Mouse (Mus musculus) liver, embryonic 16.5 days (tissue): ENCODE data around the gene Cish. TPM values are rescaled to one million over a fixed set of nuclear protein-coding genes. Genes with fewer than 3 reads are reported as not detected.

Experiments
- ATAC-seq: fragments of 200-750 bp; cut with Nextera tagmentation; 2 replicates; pipeline ENCODE4 v1.8.0; 2017; ENCODE audit warnings: low read depth, mild to moderate bottlenecking, moderate number of reproducible peaks, moderate library complexity
- H3K27ac ChIP-seq: fragments of 300-500 bp; sonication (generic); 2 replicates; pipeline ENCODE4 v1.5.1; 2014; ENCODE audit warnings: mild to moderate bottlenecking, low read length
- H3K27me3 ChIP-seq: fragments of 300-500 bp; sonication (generic); 2 replicates; pipeline ENCODE4 v1.6.1; 2014; ENCODE audit warnings: low read depth, low read length, mixed read lengths; ENCODE audit not compliant: control insufficient read depth, insufficient read depth
- H3K36me3 ChIP-seq: fragments of 300-500 bp; sonication (generic); 2 replicates; pipeline ENCODE4 v1.6.1; 2014; ENCODE audit warnings: mild to moderate bottlenecking; ENCODE audit not compliant: control insufficient read depth, insufficient read depth
- H3K4me1 ChIP-seq: fragments of 300-500 bp; sonication (generic); 2 replicates; pipeline ENCODE4 v1.6.1; 2014; ENCODE audit warnings: low read depth, low read length, mixed read lengths; ENCODE audit not compliant: control insufficient read depth
- H3K4me2 ChIP-seq: fragments of 300-500 bp; sonication (generic); 2 replicates; pipeline ENCODE4 v1.6.1; 2014; ENCODE audit warnings: low read depth, low read length, mixed read lengths
- H3K4me3 ChIP-seq: fragments of 300-500 bp; sonication (generic); 2 replicates; pipeline ENCODE4 v1.5.1; 2014; ENCODE audit warnings: low read depth, mild to moderate bottlenecking, low read length
- H3K9ac ChIP-seq: fragments of 300-500 bp; sonication (generic); 2 replicates; pipeline ENCODE4 v1.6.1; 2014; ENCODE audit warnings: low read depth, low read length
- H3K9me3 ChIP-seq: fragments of 300-500 bp; sonication (generic); replicated peaks from 2 replicates; pipeline ENCODE4 v1.6.1; 2016; ENCODE audit warnings: low read length; ENCODE audit not compliant: control insufficient read depth
- WGBS: fragments of 180-500 bp; shearing (Covaris S2); extraction: QIAGEN DNeasy Blood & Tissue Kit; methylation state at CpG from one replicate; pipeline ENCODE4 v1.1.7; 2014; ENCODE audit not compliant: insufficient replicate concordance; 5-methylcytosine and 5-hydroxymethylcytosine counted together
- polyA plus RNA-seq: library from polyadenylated mRNA; unstranded; fragments of >200 nt; fragmentation: Nextera tagmentation; extraction: Ambion mirVana; gene quantifications from 2 replicates; pipeline ENCODE4 v1.2.1, GENCODE M21; 2015

The Cish gene
- polyA plus RNA-seq, 1 experiment from 2014 or later, result 10.7 TPM

DNA sequence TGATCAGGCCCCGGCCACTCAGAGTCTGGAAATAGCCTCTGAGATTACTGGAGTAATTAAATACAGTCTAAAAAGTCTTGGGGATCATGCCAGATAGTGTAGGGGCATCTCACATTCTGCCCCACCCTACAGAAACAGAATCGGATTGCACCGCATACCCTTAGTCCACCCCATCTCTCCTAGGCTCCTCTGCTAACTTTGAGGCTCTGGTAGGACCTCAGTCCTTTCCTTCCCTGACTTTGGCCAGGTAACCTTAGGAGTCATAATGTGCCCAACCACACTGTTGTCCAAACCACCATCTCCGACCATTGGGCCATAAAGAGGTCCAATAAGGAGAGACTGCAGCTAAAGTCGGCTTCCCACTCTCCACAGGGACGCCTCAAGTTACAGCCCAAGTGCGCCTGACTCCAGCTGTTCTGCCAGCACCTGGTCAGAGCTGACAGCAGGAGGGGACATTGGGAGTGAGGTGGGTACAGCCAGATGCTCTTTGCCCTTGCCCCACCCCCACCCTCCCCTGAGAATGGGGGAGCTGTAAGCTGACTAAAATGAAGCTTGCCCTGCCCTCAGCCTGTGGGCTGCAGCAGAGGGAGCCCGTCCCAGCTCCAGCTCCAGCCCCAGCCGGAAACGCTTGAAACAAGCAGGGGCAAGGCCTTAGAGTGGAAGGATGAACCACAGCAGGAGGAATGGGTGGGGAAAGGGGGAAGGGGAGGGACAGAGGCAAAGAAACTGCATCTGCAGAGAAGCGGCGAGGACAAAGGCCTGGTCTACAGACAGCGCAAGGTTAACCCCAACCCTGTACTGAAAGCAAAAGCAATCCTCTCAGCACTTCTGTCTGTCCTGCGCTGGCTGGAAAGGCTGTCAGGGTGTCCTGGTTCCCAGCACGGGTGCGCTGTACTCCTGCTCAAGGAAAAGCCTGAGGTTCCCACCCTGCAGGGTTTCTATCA is 16.2 kb upstream of the Cish start:
- Histone ChIP-seq H3K4me1 (peaks cover 11% of the 10 kb centered on the region; the same call in 1 of the 2 replicates), H3K36me3 (no peaks in the 10 kb centered on the region), H3K4me3 (peak overlapping the region; percentile 37), H3K27ac (peak overlapping the region; percentile 70), H3K9me3 (no peaks in the 10 kb centered on the region), H3K27me3 (no peaks in the 10 kb centered on the region), H3K9ac (peak overlapping the region; percentile 39; the same call in 1 of the 2 replicates), H3K4me2 (peak overlapping the region; percentile 54)
- ATAC-seq, result peak; percentile 9
- WGBS, result 23% methylated on average over 16 of the region's 16 CpGs

DNA sequence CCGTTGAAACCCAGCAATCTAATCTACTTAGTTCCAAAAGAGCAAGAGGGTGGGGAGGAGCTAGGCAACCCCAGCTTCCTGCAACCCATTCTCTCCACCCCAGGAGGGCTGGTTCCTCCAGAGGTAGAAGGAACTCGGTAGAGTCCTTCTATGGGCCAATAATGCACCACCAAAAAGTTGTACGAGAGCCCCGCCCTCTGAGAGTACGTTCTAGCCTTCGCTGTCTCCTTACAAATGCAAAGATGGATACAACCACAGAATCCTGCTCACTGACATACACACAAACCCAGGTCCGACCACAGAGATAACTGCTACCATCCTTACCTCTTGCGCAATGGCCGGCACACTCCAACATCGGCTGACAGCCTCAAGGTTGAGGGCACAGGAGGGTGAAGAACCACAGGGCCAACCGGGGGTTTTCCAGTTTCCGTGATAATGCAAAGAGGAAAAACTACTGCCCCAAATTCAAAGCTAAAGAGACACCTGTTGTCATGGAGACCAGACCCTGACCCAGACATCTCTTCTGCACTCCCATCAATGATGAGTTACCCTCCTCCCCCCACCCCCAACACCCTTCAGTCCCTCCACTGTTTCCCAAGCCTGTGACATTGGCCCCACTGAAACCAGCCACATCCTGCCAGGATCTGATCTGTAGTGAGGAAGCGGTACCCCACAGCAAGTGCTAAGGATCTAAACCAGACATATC is 15.4 kb upstream of the Cish start:
- WGBS, result 13% methylated on average over 13 of the region's 13 CpGs
- H3K27ac ChIP-seq, result peak overlapping the region; percentile 70
- H3K4me3 ChIP-seq, result peak overlapping the region; percentile 37
- no peaks in the 10 kb centered on the region for H3K9me3 ChIP-seq
- peak overlapping the region; percentile 39; the same call in 1 of the 2 replicates for H3K9ac ChIP-seq
- H3K4me1 ChIP-seq, result peaks cover 11% of the 10 kb centered on the region; the same call in 1 of the 2 replicates
- H3K36me3 ChIP-seq, result no peaks in the 10 kb centered on the region
- peak; percentile 57 for ATAC-seq
- H3K27me3 ChIP-seq, result no peaks in the 10 kb centered on the region
- peak overlapping the region; percentile 54 for H3K4me2 ChIP-seq

DNA sequence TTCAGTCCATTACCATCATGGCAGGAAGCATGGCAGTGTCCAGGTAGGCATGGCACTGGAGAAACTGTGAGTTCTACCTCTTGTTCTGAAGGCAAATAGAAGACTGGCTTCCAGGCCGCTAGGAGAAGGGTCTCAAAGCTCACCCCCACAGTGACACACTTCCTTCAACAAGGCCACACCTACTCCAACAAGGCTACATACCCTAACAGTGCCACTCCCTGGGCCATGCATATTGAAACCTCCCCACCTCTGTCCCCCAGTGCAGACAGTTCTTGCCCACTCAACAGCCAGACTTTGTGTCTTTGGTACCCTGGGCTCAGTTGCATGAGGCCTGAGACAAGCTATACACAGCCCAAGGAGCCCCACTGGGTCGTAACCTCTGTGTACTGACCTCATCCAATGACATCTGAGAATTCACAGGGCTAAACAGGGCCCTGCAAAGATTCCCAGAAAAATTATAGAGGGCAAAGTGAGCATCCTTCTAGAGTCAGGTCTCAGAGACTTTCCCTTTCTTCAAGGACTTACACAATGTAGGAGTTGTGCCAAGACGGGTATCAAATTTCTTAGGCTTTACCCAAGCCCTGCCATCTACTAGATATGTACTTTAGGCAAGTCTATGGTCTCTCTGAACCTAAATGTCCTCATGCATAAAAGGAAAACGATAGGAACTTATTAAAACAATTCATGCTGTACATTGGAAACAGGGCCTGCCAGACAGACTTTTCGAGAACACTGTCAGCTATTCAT is 14.4 kb upstream of the Cish start:
- 62% methylated on average over 5 of the region's 5 CpGs for WGBS
- Histone ChIP-seq H3K27me3 (no peaks in the 10 kb centered on the region), H3K9me3 (no peaks in the 10 kb centered on the region), H3K4me2 (no peak overlapping the region), H3K4me3 (no peak overlapping the region), H3K27ac (no peak overlapping the region), H3K9ac (no peak overlapping the region), H3K36me3 (no peaks in the 10 kb centered on the region), H3K4me1 (peaks cover 11% of the 10 kb centered on the region; the same call in 1 of the 2 replicates)
- no peak for ATAC-seq

DNA sequence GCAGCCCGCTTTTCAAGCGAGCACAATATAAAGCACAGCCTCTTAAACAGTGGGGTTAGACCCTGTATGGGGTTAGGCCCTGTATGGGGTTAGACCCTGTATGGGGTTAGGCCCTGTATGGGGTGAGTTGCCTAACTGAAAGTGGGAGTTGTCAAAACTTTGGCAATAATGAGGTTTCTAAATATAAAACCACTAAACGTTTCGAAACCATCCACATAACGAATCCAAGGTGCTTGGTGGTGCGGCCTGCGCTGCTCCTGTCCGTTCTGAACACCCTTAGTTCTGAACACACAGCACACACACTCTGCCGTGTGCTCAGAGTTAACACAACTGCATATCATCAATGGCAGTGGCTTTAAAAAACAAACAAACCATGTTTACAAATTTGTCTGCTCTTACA is 12.9 kb upstream of the Cish start:
- Histone ChIP-seq H3K36me3 (no peaks in the 10 kb centered on the region), H3K4me3 (no peak overlapping the region), H3K27ac (no peak overlapping the region), H3K9me3 (no peaks in the 10 kb centered on the region), H3K4me2 (no peak overlapping the region), H3K4me1 (peaks cover 14% of the 10 kb centered on the region), H3K9ac (no peak overlapping the region), H3K27me3 (no peaks in the 10 kb centered on the region)
- WGBS, result 69% methylated on average over 9 of the region's 9 CpGs
- ATAC-seq, result no peak

DNA sequence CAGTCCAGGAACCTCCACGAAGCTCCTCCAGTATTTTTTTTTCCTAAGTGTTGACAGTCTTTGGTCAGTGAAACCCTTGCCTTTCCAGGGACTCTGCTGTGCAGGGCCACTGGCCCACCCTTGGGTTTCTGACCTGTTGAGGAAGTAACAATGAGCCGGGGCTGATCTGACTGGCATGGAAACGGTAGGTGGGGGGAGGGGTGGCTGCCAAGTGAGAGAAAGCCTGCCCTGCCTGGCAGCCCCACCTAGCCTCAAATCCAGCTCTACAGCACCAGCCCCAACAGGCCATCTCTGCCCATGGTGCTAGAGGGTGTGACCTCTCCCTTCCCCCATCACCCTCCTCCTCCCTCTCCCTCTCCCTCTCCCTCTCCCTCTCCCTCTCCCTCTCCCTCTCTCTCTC is 10.8 kb upstream of the Cish start:
- no peak overlapping the region for H3K4me3 ChIP-seq
- H3K4me1 ChIP-seq, result peaks cover 29% of the 10 kb centered on the region
- H3K9me3 ChIP-seq, result no peaks in the 10 kb centered on the region
- no peaks in the 10 kb centered on the region for H3K36me3 ChIP-seq
- no peaks in the 10 kb centered on the region for H3K27me3 ChIP-seq
- no peak overlapping the region for H3K27ac ChIP-seq
- no peak overlapping the region for H3K4me2 ChIP-seq
- H3K9ac ChIP-seq, result no peak overlapping the region
- ATAC-seq, result no peak
- 11% methylated on average over 3 of the region's 3 CpGs for WGBS

DNA sequence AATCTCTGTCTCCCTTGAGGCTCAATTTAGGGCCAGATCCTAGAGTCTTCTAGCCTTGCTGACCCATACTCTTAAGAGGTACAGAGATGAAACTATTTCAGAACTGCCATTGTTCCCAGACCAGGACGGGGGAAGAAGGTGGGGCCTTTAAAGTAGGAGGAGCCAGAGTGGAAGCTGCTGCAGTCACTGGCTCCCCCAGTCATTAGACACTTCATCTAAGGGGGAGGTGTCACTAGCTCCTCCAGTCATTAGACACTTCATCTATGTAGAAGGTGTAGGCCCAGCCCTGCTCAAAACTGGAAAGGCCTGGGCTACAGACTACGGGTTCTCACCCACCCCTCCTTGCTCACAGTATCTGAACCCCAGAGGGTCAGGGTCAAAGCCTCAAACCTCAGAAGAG is 8.5 kb upstream of the Cish start:
- no peaks in the 10 kb centered on the region; the same call in 1 of the 2 replicates for H3K27me3 ChIP-seq
- H3K4me1 ChIP-seq, result peaks cover 30% of the 10 kb centered on the region
- no peaks in the 10 kb centered on the region for H3K36me3 ChIP-seq
- no peak overlapping the region for H3K4me3 ChIP-seq
- no peaks in the 10 kb centered on the region for H3K9me3 ChIP-seq
- peak overlapping the region; percentile 72 for H3K27ac ChIP-seq
- H3K4me2 ChIP-seq, result no peak overlapping the region
- H3K9ac ChIP-seq, result no peak overlapping the region; the same call in 1 of the 2 replicates
- 41% methylated on average over 2 of the region's 2 CpGs for WGBS
- no peak for ATAC-seq

DNA sequence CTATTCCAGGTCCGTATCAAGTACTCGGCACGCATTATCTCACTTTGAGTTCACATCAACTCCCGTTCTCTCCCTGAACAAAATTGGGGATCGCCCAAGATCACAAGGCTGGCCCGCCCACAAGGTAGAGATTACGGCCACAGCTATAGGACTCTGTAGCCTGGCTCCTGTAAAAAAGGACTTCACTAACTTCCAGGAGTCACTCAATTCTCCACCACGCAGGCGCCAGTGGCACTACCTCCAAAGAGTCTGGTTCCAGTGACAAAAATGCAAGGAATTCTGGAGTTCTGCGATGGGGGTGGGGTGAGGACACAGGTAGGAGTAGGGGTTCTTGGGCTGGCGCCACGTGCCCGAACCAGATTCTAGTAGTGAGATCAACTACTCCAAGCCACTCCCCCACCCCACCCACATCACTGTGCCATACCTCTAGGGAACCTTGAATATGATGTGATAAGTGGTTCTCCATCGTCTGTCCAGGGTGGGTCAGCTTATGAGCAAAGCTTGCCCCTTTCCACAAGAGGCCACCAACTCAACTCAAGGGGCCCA is 7.6 kb upstream of the Cish start:
- Histone ChIP-seq H3K4me1 (peaks cover 30% of the 10 kb centered on the region), H3K9ac (no peak overlapping the region), H3K27me3 (peaks cover 6% of the 10 kb centered on the region; the same call in 1 of the 2 replicates), H3K27ac (peak overlapping the region; percentile 44), H3K4me2 (peak overlapping the region; percentile 91), H3K4me3 (peak overlapping the region; percentile 64), H3K36me3 (no peaks in the 10 kb centered on the region), H3K9me3 (no peaks in the 10 kb centered on the region)
- no peak for ATAC-seq
- WGBS, result 70% methylated on average over 14 of the region's 14 CpGs

DNA sequence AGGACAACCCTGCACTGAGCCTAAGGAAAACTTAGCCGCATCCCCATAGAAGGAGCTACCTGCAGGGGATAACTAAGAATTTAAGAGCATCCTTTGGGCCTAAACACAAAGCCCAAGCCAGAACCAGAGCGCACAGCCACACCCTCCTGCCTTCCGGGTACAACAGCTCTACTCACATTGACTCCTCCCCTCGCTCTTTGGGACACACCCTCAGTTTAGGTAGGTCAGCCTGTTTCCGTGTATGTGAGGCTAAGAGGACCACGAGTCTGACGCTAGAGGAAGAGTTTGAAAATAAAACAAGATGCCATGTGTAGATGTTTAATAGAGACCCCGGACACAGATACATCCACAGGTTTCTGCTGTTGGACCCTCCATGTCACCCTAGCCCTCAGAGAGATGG is 7.1 kb upstream of the Cish start:
- 16% methylated on average over 8 of the region's 8 CpGs for WGBS
- H3K9ac ChIP-seq, result peak overlapping the region; percentile 59
- no peaks in the 10 kb centered on the region for H3K36me3 ChIP-seq
- peak overlapping the region; percentile 73 for H3K27ac ChIP-seq
- no peaks in the 10 kb centered on the region for H3K9me3 ChIP-seq
- peak; percentile 67 for ATAC-seq
- H3K4me2 ChIP-seq, result peak overlapping the region; percentile 91
- peaks cover 6% of the 10 kb centered on the region; the same call in 1 of the 2 replicates for H3K27me3 ChIP-seq
- H3K4me3 ChIP-seq, result peak overlapping the region; percentile 64
- H3K4me1 ChIP-seq, result peaks cover 30% of the 10 kb centered on the region
